Mouse (Mus musculus) cerebellum, adult 9-11 months (tissue): ENCODE measurements around the gene Polr2h.
A peak's percentile ranks its signal among the peaks of the same experiment; 100 is the strongest.

Experiments
- DNase-seq: peaks from one replicate; pipeline ENCODE4 v3.0.0; 2022

Polr2h gene

GRCm38 (mm10) chr16:20723247-20723646, 5.8 kb downstream of the Polr2h start:
- no peak for DNase-seq

- no peak for DNase-seq
Measured at GRCm38 (mm10) chr16:20724338-20724748, 6.9 kb downstream of the Polr2h start.

- DNase-seq: no peak
Measured at GRCm38 (mm10) chr16:20725321-20725720, 7.9 kb downstream of the Polr2h start.

- DNase-seq: no peak
Measured at GRCm38 (mm10) chr16:20725750-20726149, 8.3 kb downstream of the Polr2h start.

GRCm38 (mm10) chr16:20726384-20726783, 8.9 kb downstream of the Polr2h start:
- no peak for DNase-seq

- no peak for DNase-seq
Measured at GRCm38 (mm10) chr16:20730293-20730711, 12.8 kb downstream of the Polr2h start.

GRCm38 (mm10) chr16:20731688-20732087, 14.2 kb downstream of the Polr2h start:
- no peak for DNase-seq

GRCm38 (mm10) chr16:20732251-20732924, 14.9 kb downstream of the Polr2h start:
- DNase-seq: no peak

GRCm38 (mm10) chr16:20732925-20733730, 15.7 kb downstream of the Polr2h start, which contains the start of gene Chrd:
TSS of gene Chrd (plus strand) at chr16:20733127.
- peak; percentile 84 for DNase-seq

- DNase-seq: peak; percentile 65
Measured at GRCm38 (mm10) chr16:20733731-20734730, 16.6 kb downstream of the Polr2h start, which contains the start of gene Thpo. TSS of gene Thpo (minus strand) at chr16:20734511.

- DNase-seq: no peak
Measured at GRCm38 (mm10) chr16:20735651-20736050, 18.2 kb downstream of the Polr2h start.

- DNase-seq: peak; percentile 42
Measured at GRCm38 (mm10) chr16:20736168-20736567, 18.7 kb downstream of the Polr2h start.

GRCm38 (mm10) chr16:20736823-20737222, 19.4 kb downstream of the Polr2h start:
- no peak for DNase-seq

- DNase-seq: no peak
Measured at GRCm38 (mm10) chr16:20739845-20740244, 22.4 kb downstream of the Polr2h start.

GRCm38 (mm10) chr16:20746641-20747040, 29.2 kb downstream of the Polr2h start:
- no peak for DNase-seq

GRCm38 (mm10) chr16:20750518-20750917, 33.1 kb downstream of the Polr2h start:
- DNase-seq: no peak

GRCm38 (mm10) chr16:20756052-20756451, 38.6 kb downstream of the Polr2h start:
- DNase-seq: no peak

GRCm38 (mm10) chr16:20757385-20757784, 39.9 kb downstream of the Polr2h start:
- DNase-seq: no peak

GRCm38 (mm10) chr16:20761681-20762080, 44.2 kb downstream of the Polr2h start:
- DNase-seq: peak; percentile 63

GRCm38 (mm10) chr16:20765244-20765643, 47.8 kb downstream of the Polr2h start:
- no peak for DNase-seq
